12 mouse cellular contexts compared by ENCODE assay signal in the genomic region with DNA sequence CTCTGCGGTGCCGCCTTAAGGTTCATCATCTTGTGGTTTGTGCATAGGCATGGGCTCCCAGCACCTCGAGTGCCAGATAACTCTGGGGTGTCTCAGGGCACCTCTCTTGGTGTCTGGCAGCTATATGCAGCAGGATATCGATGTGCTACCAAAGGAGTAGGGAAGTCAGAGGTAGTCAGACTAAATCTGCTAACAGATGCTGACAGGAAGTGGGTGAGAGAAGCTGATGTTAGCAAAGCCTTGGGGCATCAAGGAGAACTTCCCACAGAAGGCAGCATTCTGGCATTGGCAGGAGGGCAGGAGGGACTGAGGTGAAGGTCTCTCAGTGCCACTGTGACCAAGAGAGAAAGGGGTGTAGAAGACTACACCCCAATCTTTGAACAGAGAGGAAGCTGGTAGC. TPM values are rescaled to one million over a fixed set of nuclear protein-coding genes. Genes with fewer than 3 reads are reported as not detected.
DNase-seq lines count a peak whose midpoint lies in the region; ATAC-seq lines count a peak whose summit lies in the region.
"Had no signal": no experiment of that assay in that cellular context is flagged by ENCODE, and none has a peak within 500 bp of the region (broad histone marks: within the 10 kb centered on the region; RNA-seq: fewer than 3 reads in every experiment).

No protein-coding gene starts in this region.

- peak; percentile 66 for ATAC-seq in CD4-positive, CD25-positive, alpha-beta regulatory T cell, adult 4 months
- ATAC-seq: midbrain, embryonic 16.5 days had no signal

- DNase-seq in A20 (ENCODE audit: low read depth, low spot score): peak; percentile 79
- peak; percentile 83 for DNase-seq in induced T-regulatory cell, adult 2 months (ENCODE audit: low read depth)
- DNase-seq in spleen, postnatal 36 days (ENCODE audit: low spot score in 2 of 2): peak; percentile 69 to 74
- no peak for DNase-seq in left cerebral cortex, postnatal 14 days (ENCODE audit: low spot score in 2 of 2)
- no peak for DNase-seq in cerebellum, postnatal 14 days
- DNase-seq in left cerebral cortex, adult 18-20 months (ENCODE audit: low spot score in 2 of 2): no peak
- DNase-seq: gastrocnemius, postnatal 14 days; heart, postnatal 10 days; kidney, adult 8-10 months; lung, adult 18-20 months had no signal

- intact Hi-C loops in left cerebral cortex, postnatal 14 days (cut with DNase I): no loop called here

RNA-seq across cellular contexts. Expression of a gene that starts 1.9 kb away (rescaled TPM):
- 10 to 100 TPM in 1 of 2 experiments, 1 to 10 TPM in 1; 7.3 to 10.0 TPM for polyA plus RNA-seq in CD4-positive, CD25-positive, alpha-beta regulatory T cell, adult 4 months (2017; shearing (Covaris generic))
- 1 to 10 TPM; 5.8 to 7.8 TPM for total RNA-seq in left cerebral cortex, postnatal 14 days (2021)
- total RNA-seq in left cerebral cortex, adult 18-20 months (2021): 1 to 10 TPM; 6.0 to 6.9 TPM

RNA-seq across cellular contexts. Expression of a gene that starts 4.1 kb away (rescaled TPM):
- polyA plus RNA-seq in CD4-positive, CD25-positive, alpha-beta regulatory T cell, adult 4 months (2017; shearing (Covaris generic)): 100 to 1,000 TPM; 154 to 344 TPM
- total RNA-seq in left cerebral cortex, postnatal 14 days (2021): 1 to 10 TPM in 1 of 2 experiments, under 1 TPM in 1; 0.55 to 1.0 TPM
- under 1 TPM; 0.79 to 0.80 TPM for total RNA-seq in left cerebral cortex, adult 18-20 months (2021)

RNA-seq across cellular contexts. Expression of a gene that starts 11.7 kb away (rescaled TPM):
- polyA plus RNA-seq in CD4-positive, CD25-positive, alpha-beta regulatory T cell, adult 4 months (2017; shearing (Covaris generic)): 10 to 100 TPM; 15.3 to 23.5 TPM
- total RNA-seq in left cerebral cortex, postnatal 14 days (2021): not detected
- not detected for total RNA-seq in left cerebral cortex, adult 18-20 months (2021)
- polyA plus RNA-seq: midbrain, embryonic 16.5 days had no signal

RNA-seq across cellular contexts. Expression of a gene that starts 14.2 kb away (rescaled TPM):
- 1 to 10 TPM; 1.8 to 3.7 TPM for polyA plus RNA-seq in CD4-positive, CD25-positive, alpha-beta regulatory T cell, adult 4 months (2017; shearing (Covaris generic))
- total RNA-seq in left cerebral cortex, postnatal 14 days (2021): 10 to 100 TPM; 10.6 to 12.3 TPM
- total RNA-seq in left cerebral cortex, adult 18-20 months (2021): 10 to 100 TPM in 1 of 2 experiments, 1 to 10 TPM in 1; 8.6 to 11.6 TPM

RNA-seq across cellular contexts. Expression of a gene that starts 15.1 kb away (rescaled TPM):
- 10 to 100 TPM; 82.7 to 99.0 TPM for polyA plus RNA-seq in CD4-positive, CD25-positive, alpha-beta regulatory T cell, adult 4 months (2017; shearing (Covaris generic))
- total RNA-seq in left cerebral cortex, postnatal 14 days (2021): under 1 TPM; 0.42 to 0.72 TPM
- under 1 TPM; 0.23 to 0.60 TPM for total RNA-seq in left cerebral cortex, adult 18-20 months (2021)

Comparison
In these comparisons a context has a peak if more than half of its experiments do, and no peak if none do; other contexts are left out.
1. DNase-seq: peak in A20 (single experiment), induced T-regulatory cell, adult 2 months (single experiment) and spleen, postnatal 36 days (2 of 2); none in left cerebral cortex, postnatal 14 days (0 of 2), cerebellum, postnatal 14 days (0 of 2) and left cerebral cortex, adult 18-20 months (0 of 2).